Mouse (Mus musculus): ENCODE measurements around the gene Tmod1.

Tmod1 gene

GRCm38 (mm10) chr4:46038892-46039751 lies at the start of gene Tmod1:
Gene Tmod1 (plus strand): TSS chr4:46038935.
- no peak for DNase-seq (ENCODE audit: low read depth, low spot score)

- DNase-seq (ENCODE audit: low read depth, low spot score), result no peak
These were observed 48.2 kb upstream of the Tmod1 start for GRCm38 (mm10) chr4:45990427-45991135.

- no peak for DNase-seq (ENCODE audit: low read depth, low spot score)
These were observed 40.2 kb upstream of the Tmod1 start for GRCm38 (mm10) chr4:45998536-45998935.

- DNase-seq (ENCODE audit: low read depth, low spot score), result no peak
These were observed 30.5 kb upstream of the Tmod1 start for GRCm38 (mm10) chr4:46008142-46008793.

GRCm38 (mm10) chr4:46011698-46012097 lies 27.0 kb upstream of the Tmod1 start:
- no peak for DNase-seq (ENCODE audit: low read depth, low spot score)

GRCm38 (mm10) chr4:46015605-46016004 lies 23.1 kb upstream of the Tmod1 start:
- DNase-seq (ENCODE audit: low read depth, low spot score), result no peak

- no peak for DNase-seq (ENCODE audit: low read depth, low spot score)
These were observed 15.7 kb upstream of the Tmod1 start for GRCm38 (mm10) chr4:46023021-46023481.

- DNase-seq (ENCODE audit: low read depth, low spot score), result no peak
These were observed 12.8 kb upstream of the Tmod1 start for GRCm38 (mm10) chr4:46025893-46026292.

- DNase-seq (ENCODE audit: low read depth, low spot score), result no peak
These were observed 10.5 kb upstream of the Tmod1 start for GRCm38 (mm10) chr4:46028224-46028623.

- DNase-seq (ENCODE audit: low read depth, low spot score), result no peak
These were observed 10.0 kb upstream of the Tmod1 start for GRCm38 (mm10) chr4:46028781-46029180.

- DNase-seq (ENCODE audit: low read depth, low spot score), result no peak
These were observed 9.2 kb upstream of the Tmod1 start for GRCm38 (mm10) chr4:46029552-46029951.

- DNase-seq (ENCODE audit: low read depth, low spot score), result no peak
These were observed 6.3 kb upstream of the Tmod1 start for GRCm38 (mm10) chr4:46032448-46032847.

- no peak for DNase-seq (ENCODE audit: low read depth, low spot score)
These were observed 5.5 kb upstream of the Tmod1 start for GRCm38 (mm10) chr4:46033197-46033596.

GRCm38 (mm10) chr4:46038591-46038891 lies 194 bp upstream of the Tmod1 start:
- no peak for DNase-seq (ENCODE audit: low read depth, low spot score)

GRCm38 (mm10) chr4:46039899-46040298 lies 1.2 kb downstream of the Tmod1 start:
- DNase-seq (ENCODE audit: low read depth, low spot score), result no peak

- no peak for DNase-seq (ENCODE audit: low read depth, low spot score)
These were observed 2.0 kb downstream of the Tmod1 start for GRCm38 (mm10) chr4:46040594-46041192.

GRCm38 (mm10) chr4:46041761-46042504 lies 3.2 kb downstream of the Tmod1 start:
- DNase-seq (ENCODE audit: low read depth, low spot score), result no peak

GRCm38 (mm10) chr4:46042505-46042850 lies 3.7 kb downstream of the Tmod1 start:
- DNase-seq (ENCODE audit: low read depth, low spot score), result no peak

GRCm38 (mm10) chr4:46043361-46043760 lies 4.6 kb downstream of the Tmod1 start:
- DNase-seq (ENCODE audit: low read depth, low spot score), result no peak

GRCm38 (mm10) chr4:46047971-46048370 lies 9.2 kb downstream of the Tmod1 start:
- no peak for DNase-seq (ENCODE audit: low read depth, low spot score)

- DNase-seq (ENCODE audit: low read depth, low spot score), result no peak
These were observed 9.7 kb downstream of the Tmod1 start for GRCm38 (mm10) chr4:46048418-46048817.
